Mouse (Mus musculus) frontal cortex, adult (tissue): ENCODE results near the gene Mafg.

ENCODE experiments used
- ATAC-seq: cut with Nextera tagmentation; 2 replicates; pipeline ENCODE4 v1.9.2; 2017; ENCODE audit warnings: mild to moderate bottlenecking, moderate library complexity, mixed read lengths; ENCODE audit not compliant: low TSS enrichment

Gene Mafg

DNA sequence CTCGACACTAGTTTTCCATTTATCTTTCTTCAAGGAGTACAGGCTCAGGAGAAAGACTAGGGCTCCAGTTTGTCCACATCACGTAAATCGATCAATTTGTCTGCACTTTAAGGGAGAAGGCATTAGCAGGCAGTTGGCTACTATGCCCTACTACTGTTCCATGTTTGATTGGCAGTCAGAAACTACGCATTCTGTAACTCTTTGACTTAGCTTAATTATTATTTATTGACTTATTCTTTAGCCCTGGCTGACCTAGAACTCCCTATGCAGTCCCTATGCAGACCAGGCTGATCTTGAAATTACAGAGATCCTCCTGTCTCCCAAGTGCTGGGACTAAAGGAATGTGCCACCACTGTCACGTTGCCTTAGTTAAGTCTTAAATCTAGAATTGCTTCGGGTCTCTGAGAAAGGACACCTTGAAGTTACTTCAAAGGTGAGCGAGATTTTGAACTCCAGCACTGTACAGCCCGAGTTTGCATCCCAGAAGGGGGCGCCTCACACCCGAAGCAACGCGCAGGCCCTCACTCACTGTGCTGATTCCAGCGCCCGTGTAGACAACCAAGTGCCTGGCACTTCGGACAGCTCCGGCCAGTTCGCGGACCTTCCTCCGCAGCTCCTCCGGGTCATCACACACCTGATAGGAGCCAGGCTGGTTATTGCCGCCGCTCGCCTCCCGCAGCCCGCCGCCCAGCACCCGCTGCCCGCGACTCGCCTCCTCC, 9.3 kb downstream of the Mafg start:
- ATAC-seq = peak; percentile 66

DNA sequence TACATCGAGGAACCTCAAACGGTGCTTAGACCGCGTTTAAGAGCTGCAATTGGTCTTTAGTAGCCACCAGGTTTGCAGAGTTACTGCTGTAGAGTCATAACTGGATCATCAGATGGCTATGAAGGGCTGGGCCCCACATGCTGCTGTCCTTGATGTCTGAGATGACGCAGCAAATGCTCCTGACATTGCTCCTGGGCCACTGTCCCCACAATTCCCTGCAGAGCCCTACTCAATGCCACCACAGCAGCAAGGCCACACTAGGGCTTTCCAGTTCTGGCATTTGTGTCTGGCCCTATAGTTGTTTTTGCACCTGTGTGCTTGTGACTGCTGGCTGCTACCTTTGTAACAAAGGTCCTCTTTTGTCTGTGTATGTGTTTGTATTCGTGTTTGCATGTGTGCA, 10.6 kb downstream of the Mafg start:
- no peak for ATAC-seq

GRCm38 (mm10) chr11:120620195-120620594, 13.2 kb downstream of the Mafg start:
- no peak for ATAC-seq

DNA sequence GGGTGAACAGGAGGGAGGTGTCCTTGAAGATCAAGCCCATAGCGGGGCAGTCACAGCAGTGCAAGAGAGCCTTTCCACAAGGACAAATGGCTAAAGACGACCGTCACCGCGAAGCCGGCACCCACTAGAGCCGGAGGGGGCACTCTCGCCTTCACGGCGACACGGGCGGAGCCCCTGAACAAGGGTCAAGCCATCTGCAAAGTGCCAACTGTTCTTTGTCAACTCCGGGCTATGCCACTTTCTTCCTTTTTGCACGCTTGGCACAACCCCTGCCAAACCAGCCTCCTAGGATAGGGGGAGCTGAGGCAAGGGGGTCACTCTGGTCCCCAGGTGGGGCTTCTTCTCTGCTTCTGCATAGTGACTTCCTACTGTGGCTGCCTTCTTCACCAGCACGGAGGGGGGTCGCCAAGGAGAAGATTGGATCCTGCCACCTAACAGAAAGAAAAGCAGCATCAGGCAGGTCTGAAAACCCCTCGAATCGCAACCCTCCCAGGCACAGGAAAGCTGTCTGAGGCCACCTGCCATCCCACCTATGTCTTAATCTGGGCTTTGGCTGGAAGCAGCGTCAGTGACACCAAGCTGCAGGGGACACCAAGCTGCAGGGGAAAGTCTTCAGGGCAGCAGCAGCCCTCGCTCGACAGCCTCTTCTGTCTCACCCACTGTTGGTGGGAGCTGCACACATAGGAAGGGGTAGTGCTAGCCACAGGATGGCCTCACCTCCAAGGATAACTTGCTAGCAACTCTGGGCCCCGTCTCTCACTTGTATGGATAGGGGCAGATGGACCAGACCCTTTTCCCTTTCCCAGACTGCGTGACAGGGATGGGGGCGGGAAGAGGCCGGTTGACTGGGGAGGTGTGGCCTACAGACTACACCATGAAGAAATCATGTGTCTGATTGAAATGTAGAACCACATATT, 14.5 kb downstream of the Mafg start:
- no peak for ATAC-seq

- peak; percentile 86 for ATAC-seq
Observed at GRCm38 (mm10) chr11:120617519-120618112, 15.8 kb downstream of the Mafg start, which contains the start of gene Pcyt2. Pcyt2 (minus strand) TSS chr11:120617936.

DNA sequence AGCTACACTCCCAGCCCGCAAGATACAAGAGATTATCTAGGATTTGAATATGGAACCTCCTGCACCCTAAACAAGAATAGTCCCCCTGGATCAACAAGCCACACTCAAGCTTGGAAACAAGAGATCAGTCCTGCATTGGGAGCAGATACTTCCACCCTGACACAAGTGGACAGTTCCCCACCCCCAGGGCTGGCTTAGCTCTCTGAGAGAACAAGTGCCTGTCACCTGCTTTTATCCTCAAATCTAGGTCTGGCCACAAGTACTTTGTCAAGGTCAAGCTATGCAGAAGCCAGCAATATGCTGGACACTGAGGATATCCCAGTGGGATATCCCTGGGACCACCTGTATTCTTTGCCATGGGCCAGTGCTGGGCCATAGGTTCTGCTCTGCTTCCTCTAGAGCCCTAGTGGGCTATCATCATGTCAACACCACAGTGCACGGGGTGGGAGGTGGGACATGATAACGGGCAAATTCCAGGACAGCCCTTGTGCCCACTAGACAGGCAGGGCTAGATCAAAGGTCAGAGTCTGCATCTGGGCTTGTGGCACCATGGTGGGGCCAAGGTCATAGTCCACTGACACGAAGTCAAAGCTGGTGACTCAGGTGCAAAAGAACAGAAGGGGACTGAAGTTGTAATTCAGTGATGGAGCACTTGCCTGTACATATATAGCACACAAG, 16.6 kb downstream of the Mafg start:
- no peak for ATAC-seq

DNA sequence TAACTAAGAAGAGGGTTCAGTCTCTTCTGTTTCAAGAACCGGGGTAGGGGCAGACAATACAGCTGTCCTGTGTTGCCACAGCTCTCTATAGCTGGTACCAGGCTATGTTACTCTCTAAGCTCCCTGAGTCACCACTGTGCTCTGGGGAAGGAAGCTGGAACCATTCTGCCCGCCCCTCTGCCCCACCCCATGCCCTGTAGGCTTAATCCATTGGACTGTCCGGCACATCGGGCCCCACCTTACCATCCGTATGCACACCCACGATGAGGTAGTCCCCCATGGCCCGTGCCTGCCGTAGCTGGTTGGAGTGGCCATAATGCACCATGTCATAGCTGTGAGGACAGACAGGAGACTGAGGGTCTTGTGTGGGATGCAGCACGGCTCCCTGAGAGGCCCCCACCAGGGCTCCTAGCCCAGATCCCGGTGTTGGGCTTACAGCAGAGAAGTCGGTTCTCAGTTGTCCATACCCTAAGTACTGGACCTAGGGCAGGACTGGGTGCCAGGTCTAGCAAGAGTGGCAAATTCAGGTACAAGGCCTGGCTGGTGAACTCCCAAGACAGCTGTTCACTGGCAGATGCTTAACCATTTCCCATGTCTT, 17.7 kb downstream of the Mafg start:
- ATAC-seq = no peak

GRCm38 (mm10) chr11:120615167-120615566, 18.2 kb downstream of the Mafg start:
- ATAC-seq = no peak

DNA sequence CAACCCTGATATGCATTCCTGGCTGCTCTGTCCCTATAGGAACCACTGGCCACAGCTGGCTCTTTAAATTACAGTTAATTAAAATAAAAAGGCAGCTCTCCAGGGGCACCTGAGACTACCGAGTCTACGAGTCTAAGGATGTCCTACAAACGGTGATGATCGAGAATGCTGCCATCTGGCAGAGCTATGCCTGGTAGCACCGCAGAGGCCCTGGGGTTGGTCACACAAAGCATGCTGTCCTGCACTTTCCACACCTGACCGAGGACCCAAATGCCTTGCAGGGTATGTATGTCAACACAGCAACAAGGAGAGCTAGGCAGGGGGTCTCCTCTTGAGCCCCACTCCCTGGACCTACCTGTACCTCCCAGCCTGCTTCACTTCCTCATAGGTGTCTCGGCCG, 19.4 kb downstream of the Mafg start:
- no peak for ATAC-seq

- no peak for ATAC-seq
Observed at GRCm38 (mm10) chr11:120613481-120613972, 19.9 kb downstream of the Mafg start.

GRCm38 (mm10) chr11:120612763-120613162, 20.6 kb downstream of the Mafg start:
- ATAC-seq = 0 out of 2 replicates have a peak, but pooled peaks have one; percentile 21

DNA sequence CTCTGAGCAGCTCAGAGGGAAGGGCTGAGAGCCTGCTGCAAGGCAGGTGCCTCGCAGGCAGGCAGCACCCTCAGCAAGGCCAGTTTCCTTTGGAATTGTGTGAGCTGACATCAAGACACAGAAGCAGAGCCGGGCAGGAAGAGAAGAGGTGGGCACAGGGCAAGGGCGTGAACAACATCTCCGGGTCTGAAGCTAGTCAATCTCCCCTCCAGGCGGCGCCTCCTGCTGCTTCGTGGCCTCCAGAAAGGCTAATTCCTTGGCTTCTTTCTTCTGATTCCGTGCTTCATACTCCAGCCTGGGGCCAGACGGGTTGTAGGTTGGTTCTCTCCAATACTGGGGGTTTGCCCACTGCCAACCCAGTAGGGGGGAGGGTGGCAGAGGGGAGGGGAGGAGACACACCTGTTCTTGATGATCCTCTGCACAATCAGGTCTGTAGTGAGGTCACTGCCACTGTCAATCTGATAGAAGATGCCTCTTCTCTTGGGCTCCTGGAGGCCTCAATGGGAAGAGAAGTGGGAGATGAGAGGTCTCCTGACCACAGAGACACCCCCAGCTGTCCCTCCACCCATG, 22.8 kb downstream of the Mafg start:
- no peak for ATAC-seq

- ATAC-seq = peak; percentile 12; the same call in 1 of the 2 replicates
Observed at GRCm38 (mm10) chr11:120609250-120609649, 24.1 kb downstream of the Mafg start.

- ATAC-seq = no peak
Observed at GRCm38 (mm10) chr11:120608241-120609034, 25.0 kb downstream of the Mafg start, which contains the start of gene Npb. Npb (plus strand) TSS chr11:120608477.

DNA sequence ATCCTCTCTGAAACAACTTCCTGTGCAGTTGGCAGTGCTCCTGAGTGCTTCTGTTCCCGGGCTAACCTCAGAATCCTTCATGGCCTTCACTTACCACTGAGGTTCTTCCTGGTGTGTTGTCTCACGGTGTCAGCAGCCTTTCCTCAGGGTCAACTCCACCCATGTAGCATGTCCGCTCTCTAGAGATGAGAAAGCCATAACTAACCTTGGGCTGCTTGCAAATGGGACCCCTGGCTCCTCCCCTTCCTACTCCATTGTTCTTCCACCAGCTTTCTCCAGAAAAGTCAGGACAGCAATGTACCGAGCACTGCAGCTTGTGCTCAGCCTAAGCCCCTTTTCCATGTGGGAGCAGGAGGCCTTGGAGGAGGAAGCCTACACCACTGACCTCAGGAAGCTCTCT, 26.6 kb downstream of the Mafg start:
- ATAC-seq = no peak

- ATAC-seq = no peak
Observed at GRCm38 (mm10) chr11:120605667-120606066, 27.7 kb downstream of the Mafg start.

DNA sequence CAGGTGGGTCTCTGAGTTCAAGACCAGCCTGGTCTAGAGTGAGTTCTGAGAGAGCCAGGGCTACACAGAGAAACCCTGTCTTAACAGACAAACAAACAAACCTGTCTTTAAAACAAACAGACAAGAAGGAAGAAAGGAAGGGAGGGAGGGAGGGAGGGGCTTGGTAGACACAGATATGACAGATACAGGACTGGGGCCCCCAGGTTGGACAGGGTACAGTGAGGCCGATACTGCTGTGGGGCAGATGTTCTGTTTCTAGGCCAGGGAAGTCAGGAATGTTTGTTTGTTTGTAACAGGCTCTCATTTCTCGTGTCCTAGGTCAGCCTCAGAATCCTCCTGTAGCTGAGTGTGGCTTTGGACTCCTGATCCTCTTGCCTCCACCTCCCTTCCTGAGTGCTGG, 29.9 kb downstream of the Mafg start:
- no peak for ATAC-seq

- no peak for ATAC-seq
Observed at GRCm38 (mm10) chr11:120600716-120601115, 32.7 kb downstream of the Mafg start.

DNA sequence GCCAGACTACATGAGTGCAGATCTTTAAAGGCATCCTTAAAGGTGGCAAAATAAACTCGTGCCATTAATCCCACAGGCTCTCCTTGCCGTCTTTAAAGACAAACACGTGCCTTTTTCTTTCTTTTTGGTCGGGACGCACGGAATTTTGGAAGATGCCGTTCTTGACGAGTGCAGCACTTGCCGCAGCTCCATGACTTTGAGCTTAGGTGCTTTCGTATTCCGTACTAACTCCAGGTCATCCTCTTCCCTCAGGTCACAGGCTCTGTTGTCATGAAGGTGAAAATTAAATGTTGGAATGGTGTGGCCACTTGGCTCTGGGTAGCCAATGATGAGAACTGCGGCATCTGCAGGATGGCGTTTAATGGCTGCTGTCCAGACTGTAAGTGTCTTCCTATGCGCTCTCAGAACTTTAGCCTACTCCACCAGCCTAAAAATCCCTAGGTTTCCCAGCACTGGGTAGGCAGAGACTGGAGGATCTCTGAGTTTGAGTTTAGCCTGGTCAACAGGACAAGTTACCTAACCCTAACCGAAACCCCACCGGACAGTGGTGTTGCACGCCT, 34.3 kb downstream of the Mafg start:
- ATAC-seq = no peak
